In the genomic region with DNA sequence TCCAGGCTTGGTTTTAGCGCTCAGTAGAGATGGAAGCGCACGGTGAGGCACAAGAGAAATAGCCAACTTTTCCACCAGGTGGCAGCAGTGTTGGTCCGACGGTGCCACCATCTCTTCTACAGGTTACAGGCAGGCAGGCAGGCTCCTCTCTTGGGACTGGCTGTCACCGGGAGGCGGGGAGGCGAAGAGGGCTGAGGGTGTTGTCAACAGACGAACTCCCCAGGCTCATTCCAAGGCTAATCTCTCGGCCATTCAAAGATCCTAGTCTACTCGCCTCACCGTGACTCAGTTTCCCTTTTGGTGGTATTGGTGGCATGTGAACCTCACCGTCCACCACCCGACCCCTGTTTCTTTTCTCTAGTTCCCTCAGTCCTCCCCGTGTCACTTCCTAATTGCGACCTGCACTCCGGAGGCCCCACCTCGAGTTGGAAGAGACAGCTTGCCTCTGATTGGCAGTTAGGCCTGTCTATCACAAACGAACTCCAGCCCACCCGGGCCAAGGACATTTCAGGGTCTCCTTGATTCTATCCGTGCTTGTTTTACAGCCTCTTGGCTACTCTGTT, we compare ENCODE assay signal across 8 mouse cellular contexts. TPM values are rescaled to one million over a fixed set of nuclear protein-coding genes. Genes with fewer than 3 reads are reported as not detected.
DNase-seq lines count a peak whose midpoint lies in the region; ATAC-seq and TF ChIP-seq lines count a peak whose summit lies in the region.

No protein-coding gene starts in this region.

- no peak for TF ChIP-seq POLR2A in cerebellum, adult 2 months (IDR thresholded peaks at IDR 0.05; ENCODE audit: borderline replicate concordance, insufficient read depth, low read length)
- no peak for TF ChIP-seq POLR2A in lung, adult 2 months (IDR thresholded peaks at IDR 0.05; ENCODE audit: borderline replicate concordance, extremely low read depth, low read depth, low read length)
- no peak for TF ChIP-seq POLR2A in thymus, adult 2 months (IDR thresholded peaks at IDR 0.05; ENCODE audit: control insufficient read depth, extremely low read depth, insufficient read depth, low read length, poor library complexity)

- H3K27me3 ChIP-seq in cerebellum, adult 2 months (ENCODE audit: control insufficient read depth, insufficient read depth, low read length): no peaks in the 10 kb centered on the region
- H3K27me3 ChIP-seq in forebrain, embryonic 16.5 days (replicated peaks; ENCODE audit: control insufficient read depth, insufficient read depth, low read length): no peaks in the 10 kb centered on the region
- H3K27me3 ChIP-seq in thymus, adult 2 months (ENCODE audit: control insufficient read depth, insufficient read depth, low read length): no peaks in the 10 kb centered on the region

- H3K27ac ChIP-seq in cerebellum, adult 2 months (ENCODE audit: insufficient read depth, low read length): no peak overlapping the region
- H3K27ac ChIP-seq in forebrain, embryonic 16.5 days (ENCODE audit: low read length): no peak overlapping the region
- no peak overlapping the region for H3K27ac ChIP-seq in layer of hippocampus, adult 2 months
- no peak overlapping the region for H3K27ac ChIP-seq in thymus, adult 2 months (ENCODE audit: control insufficient read depth, insufficient read depth, low read length)

- H3K4me1 ChIP-seq in cerebellum, adult 2 months (ENCODE audit: control insufficient read depth, insufficient read depth, low read length): peaks cover 11% of the 10 kb centered on the region; the same call in 1 of the 2 replicates
- H3K4me1 ChIP-seq in forebrain, embryonic 16.5 days (replicated peaks; ENCODE audit: control insufficient read depth, insufficient read depth, low read length): peaks cover 6% of the 10 kb centered on the region
- no peaks in the 10 kb centered on the region for H3K4me1 ChIP-seq in lung, adult 2 months (ENCODE audit: control insufficient read depth, insufficient read depth, low read length)
- H3K4me1 ChIP-seq in thymus, adult 2 months (replicated peaks; ENCODE audit: control insufficient read depth, insufficient read depth, low read length): peaks cover 5% of the 10 kb centered on the region

- H3K36me3 ChIP-seq in forebrain, embryonic 16.5 days (ENCODE audit: control insufficient read depth, insufficient read depth): no peaks in the 10 kb centered on the region
- H3K36me3 ChIP-seq in thymus, adult 2 months (ENCODE audit: control insufficient read depth, insufficient read depth, low read length): no peaks in the 10 kb centered on the region

- 0 out of 2 replicates have a peak overlapping the region, but pooled peaks have one; percentile 34 for H3K9ac ChIP-seq in forebrain, embryonic 16.5 days (replicated peaks; ENCODE audit: low read depth, low read length)

- peak overlapping the region; percentile 49 for H3K4me3 ChIP-seq in cerebellum, adult 2 months (replicated peaks; ENCODE audit: insufficient read depth, low read depth, low read length)
- H3K4me3 ChIP-seq in forebrain, embryonic 16.5 days (replicated peaks; ENCODE audit: low read length): peak overlapping the region; percentile 35
- peak overlapping the region; percentile 28 for H3K4me3 ChIP-seq in layer of hippocampus, adult 2 months
- H3K4me3 ChIP-seq in lung, adult 2 months (replicated peaks; ENCODE audit: extremely low read depth, low read depth, low read length): peak overlapping the region; percentile 25
- peak overlapping the region; percentile 49 for H3K4me3 ChIP-seq in thymus, adult 2 months (ENCODE audit: control insufficient read depth, insufficient read depth, low read length)

- peak; percentile 95 for TF ChIP-seq CTCF in cerebellum, adult 2 months (IDR thresholded peaks at IDR 0.05; ENCODE audit: borderline replicate concordance, insufficient read depth, low read depth, low read length)
- TF ChIP-seq CTCF in layer of hippocampus, adult 2 months (conservative IDR thresholded peaks at IDR 0.05): peak; percentile 92
- peak; percentile 95 for TF ChIP-seq CTCF in lung, adult 2 months (IDR thresholded peaks at IDR 0.05; ENCODE audit: insufficient read depth, low read length)
- TF ChIP-seq CTCF in thymus, adult 2 months (IDR thresholded peaks at IDR 0.05; ENCODE audit: borderline replicate concordance, control insufficient read depth, extremely low read depth, insufficient read depth, low read length, poor library complexity): peak; percentile 88

- peak; percentile 90 for DNase-seq in MN1 (ENCODE audit: low spot score)
- DNase-seq in cerebellum, adult 2 months: peak; percentile 83 to 86
- peak; percentile 74 to 85 for DNase-seq in layer of hippocampus, adult 2 months (ENCODE audit: low spot score in 2 of 2)
- peak; percentile 77 for DNase-seq in lung, adult 2 months
- peak; percentile 81 for DNase-seq in thymus, adult 2 months

- ATAC-seq in forebrain, embryonic 16.5 days: peak; percentile 92
- ATAC-seq in hematopoietic stem cell, adult 5-6 weeks (replicated peaks in 1 of 2; ENCODE audit: insufficient read depth in 1 of 2, low FRiP score in 2 of 2, low TSS enrichment in 1 of 2, low read depth in 1 of 2, poor library complexity in 2 of 2, severe bottlenecking in 2 of 2): peak; percentile 94 to 97
- peak; percentile 87 for ATAC-seq in neutrophil, adult 5-6 weeks (ENCODE audit: extremely low read depth, insufficient number of reproducible peaks, low FRiP score, poor library complexity, severe bottlenecking)

- WGBS in cerebellum, adult 2 months: 2% methylated on average over 21 of the region's 21 CpGs
- WGBS in forebrain, embryonic 16.5 days: under 1% methylated on average over 21 of the region's 21 CpGs
- WGBS in lung, adult 2 months: under 1% methylated on average over 21 of the region's 21 CpGs
- 4% methylated on average over 21 of the region's 21 CpGs for WGBS in thymus, adult 2 months

- no peaks in the 10 kb centered on the region for H3K9me3 ChIP-seq in forebrain, embryonic 16.5 days (ENCODE audit: control insufficient read depth, low read length)

- peak overlapping the region; percentile 65 for H3K4me2 ChIP-seq in forebrain, embryonic 16.5 days (ENCODE audit: low read length)

RNA-seq across cellular contexts. Expression of a gene that starts 0.7 kb away (rescaled TPM):
- not detected in 2 replicates for polyA plus RNA-seq in cerebellum, adult 2 months (2012; rRNA removed)
- polyA plus RNA-seq in forebrain, embryonic 16.5 days (2015; fragmentation: Nextera tagmentation; extraction: Ambion mirVana): not detected in 2 replicates
- total RNA-seq in hematopoietic stem cell, adult 5-6 weeks (2017): not detected in 2 replicates
- not detected for total RNA-seq in layer of hippocampus, adult 2 months (2021)
- not detected in 2 replicates for polyA plus RNA-seq in lung, adult 2 months (2012; rRNA removed)
- total RNA-seq in neutrophil, adult 5-6 weeks (2017): not detected in 2 replicates
- polyA plus RNA-seq in thymus, adult 2 months (2012; rRNA removed): not detected in 2 replicates

RNA-seq across cellular contexts. Expression of a gene that starts 15.1 kb away (rescaled TPM):
- polyA plus RNA-seq in cerebellum, adult 2 months (2012; rRNA removed): 9.7 and 12.1 TPM in 2 replicates
- 10.8 and 14.3 TPM in 2 replicates for polyA plus RNA-seq in forebrain, embryonic 16.5 days (2015; fragmentation: Nextera tagmentation; extraction: Ambion mirVana)
- not detected in 2 replicates for total RNA-seq in hematopoietic stem cell, adult 5-6 weeks (2017)
- 10 to 100 TPM; 19.2 to 20.5 TPM for total RNA-seq in layer of hippocampus, adult 2 months (2021)
- polyA plus RNA-seq in lung, adult 2 months (2012; rRNA removed): 0.22 and 0.74 TPM in 2 replicates
- total RNA-seq in neutrophil, adult 5-6 weeks (2017): not detected in 2 replicates
- 0.12 and 0.13 TPM in 2 replicates for polyA plus RNA-seq in thymus, adult 2 months (2012; rRNA removed)

RNA-seq across cellular contexts. Expression of a gene that starts 29.7 kb away (rescaled TPM):
- polyA plus RNA-seq in cerebellum, adult 2 months (2012; rRNA removed): 60.9 and 63.1 TPM in 2 replicates
- 25.6 and 28.1 TPM in 2 replicates for polyA plus RNA-seq in forebrain, embryonic 16.5 days (2015; fragmentation: Nextera tagmentation; extraction: Ambion mirVana)
- 128 and 398 TPM in 2 replicates for total RNA-seq in hematopoietic stem cell, adult 5-6 weeks (2017)
- 10 to 100 TPM; 32.2 to 38.5 TPM for total RNA-seq in layer of hippocampus, adult 2 months (2021)
- polyA plus RNA-seq in lung, adult 2 months (2012; rRNA removed): 6.2 and 7.5 TPM in 2 replicates
- total RNA-seq in neutrophil, adult 5-6 weeks (2017): 37.7 and 46.2 TPM in 2 replicates
- 18.7 and 24.6 TPM in 2 replicates for polyA plus RNA-seq in thymus, adult 2 months (2012; rRNA removed)

RNA-seq across cellular contexts. Expression of a gene that starts 30.1 kb away (rescaled TPM):
- 67.3 and 67.6 TPM in 2 replicates for polyA plus RNA-seq in cerebellum, adult 2 months (2012; rRNA removed)
- 95.1 and 97.9 TPM in 2 replicates for polyA plus RNA-seq in forebrain, embryonic 16.5 days (2015; fragmentation: Nextera tagmentation; extraction: Ambion mirVana)
- 33.2 and 35.6 TPM in 2 replicates for total RNA-seq in hematopoietic stem cell, adult 5-6 weeks (2017)
- total RNA-seq in layer of hippocampus, adult 2 months (2021): 10 to 100 TPM; 49.2 to 49.4 TPM
- polyA plus RNA-seq in lung, adult 2 months (2012; rRNA removed): 66.0 and 68.9 TPM in 2 replicates
- 44.6 and 46.8 TPM in 2 replicates for total RNA-seq in neutrophil, adult 5-6 weeks (2017)
- polyA plus RNA-seq in thymus, adult 2 months (2012; rRNA removed): 120 and 122 TPM in 2 replicates

RNA-seq across cellular contexts. Expression of a gene that starts 34.6 kb away (rescaled TPM):
- polyA plus RNA-seq in cerebellum, adult 2 months (2012; rRNA removed): 193 and 196 TPM in 2 replicates
- polyA plus RNA-seq in forebrain, embryonic 16.5 days (2015; fragmentation: Nextera tagmentation; extraction: Ambion mirVana): 32.8 and 40.4 TPM in 2 replicates
- not detected in 2 replicates for total RNA-seq in hematopoietic stem cell, adult 5-6 weeks (2017)
- 10 to 100 TPM; 73.8 to 74.7 TPM for total RNA-seq in layer of hippocampus, adult 2 months (2021)
- 11.9 and 13.3 TPM in 2 replicates for polyA plus RNA-seq in lung, adult 2 months (2012; rRNA removed)
- total RNA-seq in neutrophil, adult 5-6 weeks (2017): not detected in 2 replicates
- 2.9 and 3.3 TPM in 2 replicates for polyA plus RNA-seq in thymus, adult 2 months (2012; rRNA removed)
